8 mouse cellular contexts compared by ENCODE assay signal in the genomic region with DNA sequence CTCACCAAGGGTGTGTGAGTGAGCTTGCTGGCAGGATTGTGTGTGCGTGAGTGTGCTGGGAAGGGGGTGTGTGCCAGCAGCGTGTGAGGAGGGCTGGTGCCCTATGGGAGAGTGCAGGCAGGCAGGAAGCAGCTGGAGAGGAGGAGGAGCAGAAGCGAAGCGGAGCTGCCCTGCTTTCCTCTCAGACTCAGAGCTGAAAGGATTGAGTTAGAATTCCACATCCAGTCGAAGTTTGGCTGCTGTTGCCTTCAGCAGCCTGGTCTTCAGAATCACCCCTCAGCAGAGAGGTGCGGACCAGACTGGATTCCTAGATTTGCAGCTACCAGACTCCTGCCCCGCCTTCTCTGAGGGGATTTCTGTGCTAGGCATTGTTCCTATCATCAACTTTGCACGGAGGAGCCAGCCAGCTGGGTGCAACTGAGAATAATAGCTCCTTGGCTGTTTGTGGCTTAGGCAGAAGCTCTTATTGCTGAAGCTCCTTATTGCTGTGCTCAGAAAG. TPM values are rescaled to one million over a fixed set of nuclear protein-coding genes. Genes with fewer than 3 reads are reported as not detected.
DNase-seq lines count a peak whose midpoint lies in the region; ATAC-seq and TF ChIP-seq lines count a peak whose summit lies in the region.

No protein-coding gene starts in this region.

- WGBS in lung, embryonic 15.5 days: 7% methylated on average over 8 of the region's 8 CpGs
- 5% methylated on average over 8 of the region's 8 CpGs for WGBS in hindbrain, embryonic 11.5 days
- 9% methylated on average over 8 of the region's 8 CpGs for WGBS in limb, embryonic 10.5 days

- no peak; the same call in 1 of the 2 replicates for ATAC-seq in lung, embryonic 15.5 days (ENCODE audit: borderline replicate concordance, extremely low read depth, low FRiP score, low TSS enrichment)
- no peak for ATAC-seq in hindbrain, embryonic 11.5 days (ENCODE audit: low FRiP score)
- ATAC-seq in megakaryocyte progenitor cell, adult 5-6 weeks (replicated peaks; ENCODE audit: poor library complexity): no peak

- H3K9ac ChIP-seq in lung, embryonic 15.5 days: 0 out of 2 replicates have a peak overlapping the region, but pooled peaks have one; percentile 1
- H3K9ac ChIP-seq in hindbrain, embryonic 11.5 days (ENCODE audit: low read depth, low read length): peak overlapping the region; percentile 34

- no peak for TF ChIP-seq CTCF in embryonic fibroblast, embryonic 13.5 days (IDR thresholded peaks at IDR 0.05; ENCODE audit: borderline replicate concordance, insufficient read depth, low read length)

- peak overlapping the region; percentile 12 for H3K4me3 ChIP-seq in lung, embryonic 15.5 days
- H3K4me3 ChIP-seq in embryonic fibroblast, embryonic 13.5 days (ENCODE audit: insufficient read depth, low read length): peak overlapping the region; percentile 6; the same call in 1 of the 2 replicates
- peak overlapping the region; percentile 15; the same call in 1 of the 2 replicates for H3K4me3 ChIP-seq in hindbrain, embryonic 11.5 days (ENCODE audit: low read depth, low read length)
- H3K4me3 ChIP-seq in limb, embryonic 10.5 days: peak overlapping the region; percentile 38

- no peak for DNase-seq in lung, postnatal 36 days
- DNase-seq in hindbrain, embryonic 11.5 days (ENCODE audit: low spot score): peak; percentile 55
- DNase-seq in limb, embryonic 10.5 days (ENCODE audit: low spot score): peak; percentile 36
- DNase-seq in retina, embryonic 14.5 days (ENCODE audit: low spot score): peak; percentile 65
- no peak for DNase-seq in spleen, postnatal 36 days (ENCODE audit: low spot score in 2 of 2)

- peak; percentile 54; the same call in 1 of the 2 replicates for TF ChIP-seq POLR2A in embryonic fibroblast, embryonic 13.5 days (IDR thresholded peaks at IDR 0.05; ENCODE audit: low read depth, low read length)

- H3K27ac ChIP-seq in lung, embryonic 15.5 days: 0 out of 2 replicates have a peak overlapping the region, but pooled peaks have one; percentile 12
- peak overlapping the region; percentile 22 for H3K27ac ChIP-seq in embryonic fibroblast, embryonic 13.5 days (ENCODE audit: insufficient read depth, low read length)
- peak overlapping the region; percentile 59 for H3K27ac ChIP-seq in hindbrain, embryonic 11.5 days (ENCODE audit: low read depth, low read length)
- H3K27ac ChIP-seq in limb, embryonic 10.5 days: peak overlapping the region; percentile 64; the same call in 1 of the 2 replicates

- H3K36me3 ChIP-seq in lung, embryonic 15.5 days: no peaks in the 10 kb centered on the region
- H3K36me3 ChIP-seq in hindbrain, embryonic 11.5 days (ENCODE audit: control insufficient read depth, insufficient read depth, low read length): no peaks in the 10 kb centered on the region
- H3K36me3 ChIP-seq in limb, embryonic 10.5 days: no peaks in the 10 kb centered on the region

- no peaks in the 10 kb centered on the region for H3K27me3 ChIP-seq in lung, embryonic 15.5 days
- no peaks in the 10 kb centered on the region for H3K27me3 ChIP-seq in hindbrain, embryonic 11.5 days (ENCODE audit: control insufficient read depth, insufficient read depth, low read length)
- H3K27me3 ChIP-seq in limb, embryonic 10.5 days (ENCODE audit: low read depth, poor library complexity, severe bottlenecking): no peaks in the 10 kb centered on the region

- H3K4me2 ChIP-seq in lung, embryonic 15.5 days: peak overlapping the region; percentile 45
- H3K4me2 ChIP-seq in hindbrain, embryonic 11.5 days (replicated peaks; ENCODE audit: low read depth, low read length): peak overlapping the region; percentile 36

- no peaks in the 10 kb centered on the region for H3K9me3 ChIP-seq in lung, embryonic 15.5 days
- H3K9me3 ChIP-seq in hindbrain, embryonic 11.5 days (ENCODE audit: control insufficient read depth, low read length): no peaks in the 10 kb centered on the region
- H3K9me3 ChIP-seq in limb, embryonic 10.5 days (replicated peaks): no peaks in the 10 kb centered on the region

- peaks cover 11% of the 10 kb centered on the region for H3K4me1 ChIP-seq in lung, embryonic 15.5 days
- no peaks in the 10 kb centered on the region for H3K4me1 ChIP-seq in embryonic fibroblast, embryonic 13.5 days (ENCODE audit: control insufficient read depth, insufficient read depth, low read length)
- no peaks in the 10 kb centered on the region for H3K4me1 ChIP-seq in hindbrain, embryonic 11.5 days (replicated peaks; ENCODE audit: control insufficient read depth, insufficient read depth, low read length)
- H3K4me1 ChIP-seq in limb, embryonic 10.5 days: peaks cover 12% of the 10 kb centered on the region

RNA-seq across cellular contexts. Expression of gene Atp8b5, which starts 57.8 kb away (rescaled TPM):
- 0.24 and 0.29 TPM in 2 replicates for polyA plus RNA-seq in lung, embryonic 15.5 days (2015; fragmentation: Nextera tagmentation; extraction: Ambion mirVana)
- 0.32 TPM in 1 of 2 replicates, not detected in the other for polyA plus RNA-seq in embryonic fibroblast, embryonic 13.5 days (2011; ENCODE audit: insufficient read length, low read depth, missing spikeins)
- polyA plus RNA-seq in hindbrain, embryonic 11.5 days (2014; fragmentation: Nextera tagmentation; extraction: Ambion mirVana): 0.17 and 0.23 TPM in 2 replicates
- polyA plus RNA-seq in limb, embryonic 10.5 days (2016; fragmentation: Nextera tagmentation; extraction: Ambion mirVana): 0.14 and 0.45 TPM in 2 replicates
- total RNA-seq in megakaryocyte progenitor cell, adult 5-6 weeks (2015): 0.15 TPM in 1 of 2 replicates, not detected in the other
- 0.04 and 1.0 TPM in 2 replicates for total RNA-seq in megakaryocyte progenitor cell, adult 5-6 weeks (2017)

Comparison
In these comparisons a context has a peak if more than half of its experiments do, and no peak if none do; other contexts are left out.
1. H3K27ac ChIP-seq: peak in every context shown above with its lines; median percentile 64 in limb, embryonic 10.5 days; 59 in hindbrain, embryonic 11.5 days; 22 in embryonic fibroblast, embryonic 13.5 days; 12 in lung, embryonic 15.5 days.
2. DNase-seq: peak in hindbrain, embryonic 11.5 days (single experiment), limb, embryonic 10.5 days (single experiment) and retina, embryonic 14.5 days (single experiment); none in lung, postnatal 36 days (single experiment) and spleen, postnatal 36 days (0 of 2).
3. Peak in every context shown above with its lines, with median percentiles within 50 percentile points of each other: H3K4me3 ChIP-seq.